Mouse (Mus musculus) CH12.LX (cell line): ENCODE data around the gene Alox12b.

Source experiments
- CTCF ChIP-seq, 2 experiments: IDR thresholded peaks in 1 of 2; conservative IDR thresholded peaks in 1 of 2; 2 replicates each; pipeline ENCODE4 v1.5.1; 2011 to 2012; ENCODE audit warnings: low read depth in 2 of 2, low read length in 2 of 2, improper control_type of control experiment in 1 of 2, inconsistent platforms in 1 of 2, mild to moderate bottlenecking in 1 of 2, moderate library complexity in 1 of 2
- E2F4 ChIP-seq: IDR thresholded peaks from 2 replicates; pipeline ENCODE4 v1.6.1; 2011; ENCODE audit warnings: low read depth, low read length, improper control_type of control experiment; ENCODE audit not compliant: insufficient replicate concordance
- EP300 ChIP-seq: IDR thresholded peaks from 2 replicates; pipeline ENCODE4 v1.6.1; 2011; ENCODE audit warnings: low read length, improper control_type of control experiment
- ETS1 ChIP-seq: conservative IDR thresholded peaks from 2 replicates; pipeline ENCODE4 v1.6.1; 2012; ENCODE audit warnings: low read depth, mild to moderate bottlenecking, inconsistent platforms, low read length, improper control_type of control experiment, moderate library complexity
- KAT2A ChIP-seq: IDR thresholded peaks from 2 replicates; pipeline ENCODE4 v1.6.1; 2012; ENCODE audit warnings: low read length, improper control_type of control experiment, inconsistent platforms; ENCODE audit not compliant: insufficient replicate concordance
- MAX ChIP-seq: IDR thresholded peaks from 2 replicates; pipeline ENCODE4 v1.6.1; 2011; ENCODE audit warnings: low read length, improper control_type of control experiment
- MAZ ChIP-seq: IDR thresholded peaks from 2 replicates; pipeline ENCODE4 v1.6.1; 2012; ENCODE audit warnings: low read depth, mild to moderate bottlenecking, inconsistent platforms, low read length, improper control_type of control experiment, moderate library complexity
- NRF1 ChIP-seq: IDR thresholded peaks from 2 replicates; pipeline ENCODE4 v1.6.1; 2014; ENCODE audit warnings: low read depth, mild to moderate bottlenecking, inconsistent platforms, low read length, improper control_type of control experiment, moderate library complexity
- POLR2A ChIP-seq: IDR thresholded peaks from 2 replicates; pipeline ENCODE4 v1.6.1; 2011; ENCODE audit warnings: low read depth, mild to moderate bottlenecking, improper control_type of control experiment, low read length
- RCOR1 ChIP-seq: conservative IDR thresholded peaks from 2 replicates; pipeline ENCODE4 v1.6.1; 2012; ENCODE audit warnings: low read depth, mild to moderate bottlenecking, inconsistent platforms, low read length, improper control_type of control experiment
- TCF12 ChIP-seq: IDR thresholded peaks from 2 replicates; pipeline ENCODE4 v1.6.1; 2014; ENCODE audit warnings: low read depth, mild to moderate bottlenecking, inconsistent platforms, low read length, improper control_type of control experiment
- USF1 ChIP-seq: IDR thresholded peaks from 2 replicates; pipeline ENCODE4 v1.6.1; 2014; ENCODE audit warnings: low read depth, mild to moderate bottlenecking, inconsistent platforms, low read length, improper control_type of control experiment
- ZKSCAN1 ChIP-seq: IDR thresholded peaks from 2 replicates; pipeline ENCODE4 v1.6.1; 2012; ENCODE audit warnings: low read depth, inconsistent platforms, low read length, improper control_type of control experiment, borderline replicate concordance

- no peak for TF ChIP-seq USF1
- no peak for TF ChIP-seq RCOR1
- no peak for TF ChIP-seq POLR2A
- no peak for TF ChIP-seq CTCF (conservative IDR thresholded peaks at IDR 0.05 in 1 of 2, IDR thresholded peaks at IDR 0.05 in 1 of 2; ENCODE audit: low read depth in 2 of 2, low read length in 2 of 2)
- TF ChIP-seq ZKSCAN1 = no peak
- TF ChIP-seq MAX = no peak
- no peak for TF ChIP-seq EP300
- no peak for TF ChIP-seq TCF12
- TF ChIP-seq ETS1 = no peak
- no peak for TF ChIP-seq NRF1
- TF ChIP-seq KAT2A = no peak
- no peak for TF ChIP-seq E2F4
- TF ChIP-seq MAZ = no peak
Observed at GRCm38 (mm10) chr11:69108223-69108622, 48.6 kb upstream of the Alox12b start.
